Comparison of ENCODE assay signal across 24 mouse cellular contexts in genomic region chr5:96681085-96681484, GRCm38 (mm10).
DNase-seq lines count a peak whose midpoint lies in the region; ATAC-seq and TF ChIP-seq lines count a peak whose summit lies in the region.
"Had no signal": no experiment of that assay in that cellular context is flagged by ENCODE, and none has a peak within 500 bp of the region (broad histone marks: within the 10 kb centered on the region; RNA-seq: fewer than 3 reads in every experiment).

No protein-coding gene starts in this region.

- TF ChIP-seq CTCF in midbrain, postnatal 0 days (IDR thresholded peaks at IDR 0.05) = no peak
- TF ChIP-seq CTCF in liver, postnatal 0 days (IDR thresholded peaks at IDR 0.05; ENCODE audit: low read depth) = no peak

- 51% methylated on average over 3 of the region's 3 CpGs for WGBS in embryonic facial prominence, embryonic 14.5 days
- 30% methylated on average over 3 of the region's 3 CpGs for WGBS in embryonic facial prominence, embryonic 15.5 days
- 27% methylated on average over 3 of the region's 3 CpGs for WGBS in limb, embryonic 15.5 days
- 48% methylated on average over 3 of the region's 3 CpGs for WGBS in midbrain, postnatal 0 days
- 60% methylated on average over 3 of the region's 3 CpGs for WGBS in liver, postnatal 0 days (ENCODE audit: insufficient replicate concordance)

- intact Hi-C loops in heart, postnatal 10 days (cut with DNase I) = no loop called here

- H3K36me3 ChIP-seq in embryonic facial prominence, embryonic 14.5 days (ENCODE audit: control insufficient read depth, insufficient read depth, low read length) = peaks cover 10% of the 10 kb centered on the region
- H3K36me3 ChIP-seq in embryonic facial prominence, embryonic 15.5 days = no peaks in the 10 kb centered on the region
- 0 out of 2 replicates have a peak, but pooled peaks cover 6% of the 10 kb centered on the region for H3K36me3 ChIP-seq in limb, embryonic 15.5 days
- no peaks in the 10 kb centered on the region for H3K36me3 ChIP-seq in midbrain, postnatal 0 days (ENCODE audit: insufficient read depth, low read length)
- H3K36me3 ChIP-seq in liver, postnatal 0 days (replicated peaks; ENCODE audit: insufficient read depth, low read length) = no peaks in the 10 kb centered on the region
- H3K36me3 ChIP-seq: hindbrain, embryonic 10.5 days; hindbrain, embryonic 13.5 days; intestine, embryonic 15.5 days had no signal

- no peak overlapping the region for H3K4me3 ChIP-seq in embryonic facial prominence, embryonic 14.5 days (ENCODE audit: low read depth, low read length)
- H3K4me3 ChIP-seq in embryonic facial prominence, embryonic 15.5 days (replicated peaks) = no peak overlapping the region
- H3K4me3 ChIP-seq in limb, embryonic 15.5 days = no peak overlapping the region
- no peak overlapping the region for H3K4me3 ChIP-seq in midbrain, postnatal 0 days (ENCODE audit: low read depth, low read length)
- H3K4me3 ChIP-seq in liver, postnatal 0 days (ENCODE audit: low read depth, low read length) = no peak overlapping the region
- H3K4me3 ChIP-seq: erythroblast, embryonic 14.5 days; forebrain, embryonic 13.5 days; hindbrain, embryonic 10.5 days; hindbrain, embryonic 13.5 days; intestine, embryonic 15.5 days had no signal

- peak; percentile 73 for ATAC-seq in embryonic facial prominence, embryonic 14.5 days (ENCODE audit: low read depth)
- ATAC-seq in embryonic facial prominence, embryonic 15.5 days (ENCODE audit: insufficient number of reproducible peaks, low FRiP score, low TSS enrichment, low read depth) = peak; percentile 62
- ATAC-seq in limb, embryonic 15.5 days (ENCODE audit: insufficient number of reproducible peaks, low FRiP score, low TSS enrichment, low read depth) = peak; percentile 48; the same call in 1 of the 2 replicates
- no peak for ATAC-seq in midbrain, postnatal 0 days (ENCODE audit: low FRiP score)
- no peak for ATAC-seq in liver, postnatal 0 days
- ATAC-seq: CD4-positive, CD25-positive, alpha-beta regulatory T cell, adult 4 months; forebrain, embryonic 13.5 days; forebrain, postnatal 0 days; hindbrain, embryonic 16.5 days; intestine, embryonic 15.5 days had no signal

- H3K4me1 ChIP-seq in embryonic facial prominence, embryonic 14.5 days (ENCODE audit: control insufficient read depth, insufficient read depth, low read length) = peaks cover 4% of the 10 kb centered on the region; the same call in 1 of the 2 replicates
- peaks cover 6% of the 10 kb centered on the region; the same call in 1 of the 2 replicates for H3K4me1 ChIP-seq in embryonic facial prominence, embryonic 15.5 days
- no peaks in the 10 kb centered on the region for H3K4me1 ChIP-seq in limb, embryonic 15.5 days
- no peaks in the 10 kb centered on the region for H3K4me1 ChIP-seq in midbrain, postnatal 0 days (ENCODE audit: insufficient read depth, low read length)
- H3K4me1 ChIP-seq in liver, postnatal 0 days (ENCODE audit: insufficient read depth) = no peaks in the 10 kb centered on the region
- H3K4me1 ChIP-seq: forebrain, embryonic 13.5 days; intestine, embryonic 15.5 days had no signal

- H3K9ac ChIP-seq in embryonic facial prominence, embryonic 14.5 days (ENCODE audit: low read depth, low read length) = no peak overlapping the region
- H3K9ac ChIP-seq in embryonic facial prominence, embryonic 15.5 days = no peak overlapping the region
- no peak overlapping the region for H3K9ac ChIP-seq in limb, embryonic 15.5 days
- H3K9ac ChIP-seq in midbrain, postnatal 0 days (replicated peaks; ENCODE audit: low read length, poor library complexity, severe bottlenecking) = no peak overlapping the region
- H3K9ac ChIP-seq in liver, postnatal 0 days (replicated peaks) = no peak overlapping the region
- H3K9ac ChIP-seq: forebrain, embryonic 13.5 days; forebrain, postnatal 0 days; hindbrain, embryonic 13.5 days; intestine, embryonic 15.5 days had no signal

- no peak overlapping the region for H3K4me2 ChIP-seq in embryonic facial prominence, embryonic 14.5 days (ENCODE audit: low read depth, low read length)
- no peak overlapping the region for H3K4me2 ChIP-seq in embryonic facial prominence, embryonic 15.5 days (replicated peaks)
- no peak overlapping the region for H3K4me2 ChIP-seq in limb, embryonic 15.5 days
- no peak overlapping the region for H3K4me2 ChIP-seq in midbrain, postnatal 0 days (ENCODE audit: low read depth, low read length, poor library complexity, severe bottlenecking)
- no peak overlapping the region for H3K4me2 ChIP-seq in liver, postnatal 0 days (ENCODE audit: low read depth, low read length)
- H3K4me2 ChIP-seq: forebrain, embryonic 13.5 days; heart, embryonic 11.5 days; hindbrain, embryonic 13.5 days; intestine, embryonic 15.5 days had no signal

- peak; percentile 28 for DNase-seq in heart, adult 11 months
- DNase-seq in heart, postnatal 10 days = no peak
- DNase-seq in embryonic facial prominence, embryonic 14.5 days (ENCODE audit: low spot score) = peak; percentile 71
- no peak for DNase-seq in midbrain, postnatal 0 days (ENCODE audit: low spot score)
- no peak for DNase-seq in liver, postnatal 0 days
- DNase-seq: adrenal gland, adult 2 months; adrenal gland, postnatal 14 days; cerebellum, adult 11 months; cerebellum, adult 2 months; cerebellum, adult 9-11 months; cerebellum, postnatal 25 days; forebrain, postnatal 0 days; gastrocnemius, postnatal 36 days; heart, postnatal 36 days had no signal

- H3K27ac ChIP-seq in embryonic facial prominence, embryonic 14.5 days (replicated peaks; ENCODE audit: low read depth, low read length) = no peak overlapping the region
- H3K27ac ChIP-seq in embryonic facial prominence, embryonic 15.5 days (replicated peaks) = peak overlapping the region; percentile 51
- no peak overlapping the region for H3K27ac ChIP-seq in limb, embryonic 15.5 days
- H3K27ac ChIP-seq in midbrain, postnatal 0 days (ENCODE audit: low read depth, low read length) = no peak overlapping the region
- no peak overlapping the region for H3K27ac ChIP-seq in liver, postnatal 0 days (ENCODE audit: low read depth)
- H3K27ac ChIP-seq: forebrain, embryonic 13.5 days; hindbrain, embryonic 10.5 days; hindbrain, embryonic 13.5 days; intestine, embryonic 15.5 days had no signal

- no peaks in the 10 kb centered on the region for H3K27me3 ChIP-seq in embryonic facial prominence, embryonic 14.5 days (replicated peaks; ENCODE audit: control insufficient read depth, insufficient read depth, low read length)
- no peaks in the 10 kb centered on the region for H3K27me3 ChIP-seq in embryonic facial prominence, embryonic 15.5 days
- no peaks in the 10 kb centered on the region for H3K27me3 ChIP-seq in limb, embryonic 15.5 days
- H3K27me3 ChIP-seq in midbrain, postnatal 0 days (ENCODE audit: insufficient read depth, low read length) = no peaks in the 10 kb centered on the region
- no peaks in the 10 kb centered on the region for H3K27me3 ChIP-seq in liver, postnatal 0 days (ENCODE audit: insufficient read depth, low read length)
- H3K27me3 ChIP-seq: forebrain, embryonic 13.5 days; hindbrain, embryonic 13.5 days; intestine, embryonic 15.5 days had no signal

- TF ChIP-seq EP300 in liver, postnatal 0 days (IDR thresholded peaks at IDR 0.05; ENCODE audit: low read depth) = no peak

- H3K9me3 ChIP-seq in embryonic facial prominence, embryonic 14.5 days (ENCODE audit: control insufficient read depth, low read length) = no peaks in the 10 kb centered on the region
- H3K9me3 ChIP-seq in embryonic facial prominence, embryonic 15.5 days (replicated peaks) = no peaks in the 10 kb centered on the region
- no peaks in the 10 kb centered on the region for H3K9me3 ChIP-seq in limb, embryonic 15.5 days
- no peaks in the 10 kb centered on the region for H3K9me3 ChIP-seq in midbrain, postnatal 0 days (ENCODE audit: low read length)
- no peaks in the 10 kb centered on the region for H3K9me3 ChIP-seq in liver, postnatal 0 days (ENCODE audit: low read length)
- H3K9me3 ChIP-seq: forebrain, embryonic 13.5 days; hindbrain, embryonic 10.5 days; hindbrain, embryonic 13.5 days; intestine, embryonic 15.5 days had no signal

Comparison
In these comparisons a context has a peak if more than half of its experiments do, and no peak if none do; other contexts are left out.
1. DNase-seq: peak in heart, adult 11 months (single experiment) and embryonic facial prominence, embryonic 14.5 days (single experiment); none in heart, postnatal 10 days (0 of 2), midbrain, postnatal 0 days (single experiment) and liver, postnatal 0 days (single experiment).
2. ATAC-seq: peak in embryonic facial prominence, embryonic 14.5 days (single experiment), embryonic facial prominence, embryonic 15.5 days (single experiment) and limb, embryonic 15.5 days (single experiment); none in midbrain, postnatal 0 days (single experiment) and liver, postnatal 0 days (single experiment).